Mouse (Mus musculus) kidney, embryonic 15.5 days (tissue): ENCODE measurements around the gene Stk31. TPM values are rescaled to one million over a fixed set of nuclear protein-coding genes. Genes with fewer than 3 reads are reported as not detected.
A peak's percentile ranks its signal among the peaks of the same experiment; 100 is the strongest.
"Not testable (repeated sequence)": the region's sequence is repeated elsewhere in the genome, so short reads cannot be mapped to it uniquely, and the experiment has no call there.

Experiments used
- ATAC-seq: fragments of 200-750 bp; cut with Nextera tagmentation; replicated peaks from 2 replicates; pipeline ENCODE4 v1.8.0; 2017; ENCODE audit warnings: moderate TSS enrichment; ENCODE audit not compliant: low FRiP score
- H3K27ac ChIP-seq: fragments of 300-500 bp; sonication (generic); 2 replicates; pipeline ENCODE4 v1.5.1; 2015; ENCODE audit warnings: mild to moderate bottlenecking, inconsistent platforms
- H3K27me3 ChIP-seq: fragments of 300-500 bp; sonication (generic); 2 replicates; pipeline ENCODE4 v1.6.1; 2015; ENCODE audit warnings: inconsistent platforms
- H3K36me3 ChIP-seq: fragments of 300-500 bp; sonication (generic); 2 replicates; pipeline ENCODE4 v1.6.1; 2015; ENCODE audit warnings: inconsistent platforms
- H3K4me1 ChIP-seq: fragments of 300-500 bp; sonication (generic); 2 replicates; pipeline ENCODE4 v1.6.1; 2015; ENCODE audit warnings: inconsistent platforms
- H3K4me2 ChIP-seq: fragments of 300-500 bp; sonication (generic); 2 replicates; pipeline ENCODE4 v1.6.1; 2015; ENCODE audit warnings: moderate library complexity, mild to moderate bottlenecking, inconsistent platforms
- H3K4me3 ChIP-seq: fragments of 300-500 bp; sonication (generic); replicated peaks from 2 replicates; pipeline ENCODE4 v1.5.1; 2015; ENCODE audit warnings: mild to moderate bottlenecking, inconsistent platforms
- H3K9ac ChIP-seq: fragments of 300-500 bp; sonication (generic); 2 replicates; pipeline ENCODE4 v1.6.1; 2015; ENCODE audit warnings: mild to moderate bottlenecking, inconsistent platforms
- H3K9me3 ChIP-seq: fragments of 300-500 bp; sonication (generic); replicated peaks from 2 replicates; pipeline ENCODE4 v1.6.1; 2016; ENCODE audit warnings: inconsistent platforms
- WGBS: fragments of 180-500 bp; shearing (Covaris S2); methylation state at CpG from one replicate; pipeline ENCODE4 v1.1.7; 2015; ENCODE audit warnings: mixed read lengths; 5-methylcytosine and 5-hydroxymethylcytosine counted together
- polyA plus RNA-seq: library from polyadenylated mRNA; unstranded; fragments of >200 nt; fragmentation: Nextera tagmentation; extraction: Ambion mirVana; gene quantifications from 2 replicates; pipeline ENCODE4 v1.2.1, GENCODE M21; 2015

The Stk31 gene
- polyA plus RNA-seq, 1 experiment from 2014 or later = 0.09 TPM

- Histone ChIP-seq H3K27ac (no peak overlapping the region), H3K27me3 (0 out of 2 replicates have a peak, but pooled peaks cover 2% of the 10 kb centered on the region), H3K9ac (no peak overlapping the region), H3K4me1 (no peaks in the 10 kb centered on the region), H3K4me2 (no peak overlapping the region), H3K36me3 (no peaks in the 10 kb centered on the region), H3K9me3 (no peaks in the 10 kb centered on the region), H3K4me3 (no peak overlapping the region)
- no peak for ATAC-seq
These were observed 3.0 kb downstream of the Stk31 start for GRCm38 (mm10) chr6:49398365-49398764.

- Histone ChIP-seq H3K9me3 (no peaks in the 10 kb centered on the region), H3K4me1 (no peaks in the 10 kb centered on the region), H3K36me3 (no peaks in the 10 kb centered on the region), H3K27ac (no peak overlapping the region), H3K27me3 (no peaks in the 10 kb centered on the region), H3K4me3 (no peak overlapping the region), H3K4me2 (no peak overlapping the region), H3K9ac (no peak overlapping the region)
- 79% methylated on average over 3 of the region's 3 CpGs for WGBS
- no peak for ATAC-seq
These were observed 15.4 kb downstream of the Stk31 start for GRCm38 (mm10) chr6:49410830-49411229.

- H3K4me2 ChIP-seq, ATAC-seq, H3K9ac ChIP-seq, H3K4me1 ChIP-seq, H3K36me3 ChIP-seq, H3K9me3 ChIP-seq, H3K27me3 ChIP-seq, H3K4me3 ChIP-seq, H3K27ac ChIP-seq: not testable (repeated sequence)
- WGBS = 65% methylated on average over 2 of the region's 2 CpGs
These were observed 17.6 kb downstream of the Stk31 start for GRCm38 (mm10) chr6:49412967-49413366.

DNA sequence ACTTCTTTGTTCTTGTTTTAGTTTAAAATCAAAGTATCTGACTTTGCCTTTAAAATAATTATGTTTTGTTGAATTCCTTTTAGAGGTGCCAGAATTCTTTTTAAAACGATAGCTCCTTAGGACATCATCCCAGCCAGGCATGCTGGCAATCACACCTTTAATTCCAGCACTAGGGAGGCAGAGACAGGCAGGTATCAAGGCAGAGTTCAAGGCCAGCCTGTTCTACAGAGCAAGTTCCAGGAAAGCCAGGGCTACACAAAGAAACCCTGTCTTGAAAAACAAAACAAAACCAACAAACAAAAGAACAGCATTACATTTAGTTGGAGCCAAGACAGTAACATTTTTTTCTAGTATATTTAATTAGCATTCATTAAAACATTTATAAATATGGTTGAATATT is 20.6 kb downstream of the Stk31 start:
- 76% methylated on average over 1 of the region's 1 CpGs for WGBS
- H3K36me3 ChIP-seq = no peaks in the 10 kb centered on the region
- no peak overlapping the region for H3K27ac ChIP-seq
- H3K9ac ChIP-seq = no peak overlapping the region
- no peak for ATAC-seq
- no peak overlapping the region for H3K4me2 ChIP-seq
- no peak overlapping the region for H3K4me3 ChIP-seq
- no peaks in the 10 kb centered on the region for H3K9me3 ChIP-seq
- no peaks in the 10 kb centered on the region for H3K4me1 ChIP-seq
- H3K27me3 ChIP-seq = no peaks in the 10 kb centered on the region

DNA sequence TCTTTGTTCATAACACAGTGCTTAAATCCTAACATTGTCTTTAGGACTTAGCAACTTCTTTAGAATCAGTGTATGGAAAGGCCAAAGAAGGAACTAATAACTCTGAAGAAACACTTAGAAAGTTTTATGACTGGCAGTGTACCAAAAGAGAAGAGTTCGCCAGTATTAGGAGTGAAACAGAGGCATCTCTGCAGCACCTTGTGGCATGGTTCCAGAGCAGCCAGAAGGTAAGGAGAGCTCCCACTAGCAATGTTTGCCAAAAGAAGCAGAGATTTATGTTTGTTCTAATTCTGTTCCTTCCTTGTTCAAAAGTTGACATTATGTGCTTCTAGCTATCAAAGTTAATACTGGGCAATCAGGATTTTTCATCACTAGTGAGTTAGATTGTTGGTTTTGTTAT is 41.9 kb downstream of the Stk31 start:
- Histone ChIP-seq H3K27ac (no peak overlapping the region), H3K36me3 (no peaks in the 10 kb centered on the region), H3K27me3 (no peaks in the 10 kb centered on the region), H3K9me3 (no peaks in the 10 kb centered on the region), H3K9ac (no peak overlapping the region), H3K4me3 (no peak overlapping the region), H3K4me2 (no peak overlapping the region), H3K4me1 (no peaks in the 10 kb centered on the region)
- ATAC-seq = no peak
- WGBS = 46% methylated on average over 1 of the region's 1 CpGs

GRCm38 (mm10) chr6:49458112-49458511 is 62.7 kb downstream of the Stk31 start:
- 61% methylated on average over 5 of the region's 5 CpGs for WGBS
- no peak for ATAC-seq
- Histone ChIP-seq H3K4me1 (no peaks in the 10 kb centered on the region), H3K4me2 (no peak overlapping the region), H3K27ac (no peak overlapping the region), H3K9ac (no peak overlapping the region), H3K27me3 (no peaks in the 10 kb centered on the region), H3K9me3 (no peaks in the 10 kb centered on the region), H3K36me3 (no peaks in the 10 kb centered on the region), H3K4me3 (no peak overlapping the region)

DNA sequence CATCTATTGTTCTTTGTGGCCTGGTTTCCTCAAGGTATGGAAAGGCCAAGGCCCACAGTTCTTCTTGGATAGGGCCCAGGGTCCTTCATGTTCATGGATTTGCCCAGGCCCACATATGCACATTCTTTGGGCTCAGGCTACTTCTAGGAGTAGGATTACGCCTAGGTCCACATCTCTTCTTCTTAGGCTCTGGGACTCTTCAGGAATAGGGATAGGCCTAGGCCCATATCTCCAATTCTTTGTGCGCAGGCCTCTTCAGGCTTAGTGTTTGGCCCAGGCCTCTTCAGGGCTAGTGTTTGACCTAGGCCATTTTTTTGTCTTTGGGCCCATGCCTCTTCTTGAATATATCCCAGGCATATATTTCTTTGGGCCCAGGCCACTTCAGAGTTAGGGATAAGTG is 87.8 kb downstream of the Stk31 start:
- 98% methylated on average over 2 of the region's 2 CpGs for WGBS
- no peak overlapping the region for H3K4me3 ChIP-seq
- no peak overlapping the region for H3K27ac ChIP-seq
- H3K9me3 ChIP-seq = peaks cover 10% of the 10 kb centered on the region
- no peak overlapping the region for H3K4me2 ChIP-seq
- H3K4me1 ChIP-seq = no peaks in the 10 kb centered on the region
- no peaks in the 10 kb centered on the region for H3K27me3 ChIP-seq
- no peaks in the 10 kb centered on the region for H3K36me3 ChIP-seq
- ATAC-seq = no peak
- H3K9ac ChIP-seq = no peak overlapping the region

GRCm38 (mm10) chr6:49491526-49491925 is 96.1 kb downstream of the Stk31 start:
- Histone ChIP-seq H3K9me3 (no peaks in the 10 kb centered on the region), H3K9ac (no peak overlapping the region), H3K27ac (no peak overlapping the region), H3K4me3 (no peak overlapping the region), H3K4me1 (no peaks in the 10 kb centered on the region), H3K4me2 (no peak overlapping the region), H3K36me3 (no peaks in the 10 kb centered on the region), H3K27me3 (no peaks in the 10 kb centered on the region)
- WGBS = 89% methylated on average over 10 of the region's 10 CpGs
- no peak for ATAC-seq

- Histone ChIP-seq H3K9me3 (no peaks in the 10 kb centered on the region), H3K27me3 (no peaks in the 10 kb centered on the region), H3K9ac (no peak overlapping the region), H3K4me2 (peak overlapping the region; percentile 21; the same call in 1 of the 2 replicates), H3K27ac (no peak overlapping the region), H3K4me3 (no peak overlapping the region), H3K4me1 (no peaks in the 10 kb centered on the region), H3K36me3 (no peaks in the 10 kb centered on the region)
- 5% methylated on average over 6 of the region's 6 CpGs for WGBS
- no peak for ATAC-seq
These were observed 123.6 kb downstream of the Stk31 start for GRCm38 (mm10) chr6:49519053-49519452.

Other genes starting within 250 kb of the Stk31 start
- gene Igf2bp3, start 180.6 kb upstream of the Stk31 start, polyA plus RNA-seq = 46.2 and 49.7 TPM in 2 replicates
- 122 and 130 TPM in 2 replicates for gene Tra2a, start 131.6 kb upstream of the Stk31 start, polyA plus RNA-seq
- 11.4 and 12.8 TPM in 2 replicates for gene Ccdc126, start 76.3 kb upstream of the Stk31 start, polyA plus RNA-seq
- gene Fam221a, start 27.9 kb upstream of the Stk31 start, polyA plus RNA-seq = 5.3 and 6.2 TPM in 2 replicates